Mouse (Mus musculus): ENCODE data around the gene Kifc5b.
"Not testable (repeated sequence)": the region's sequence is repeated elsewhere in the genome, so short reads cannot be mapped to it uniquely, and the experiment has no call there.

Kifc5b gene

GRCm38 (mm10) chr17:26916711-26917482 lies at the start of gene Kifc5b:
Gene Kifc5b (plus strand): TSS chr17:26917091.
- DNase-seq = peak; percentile 99

DNA sequence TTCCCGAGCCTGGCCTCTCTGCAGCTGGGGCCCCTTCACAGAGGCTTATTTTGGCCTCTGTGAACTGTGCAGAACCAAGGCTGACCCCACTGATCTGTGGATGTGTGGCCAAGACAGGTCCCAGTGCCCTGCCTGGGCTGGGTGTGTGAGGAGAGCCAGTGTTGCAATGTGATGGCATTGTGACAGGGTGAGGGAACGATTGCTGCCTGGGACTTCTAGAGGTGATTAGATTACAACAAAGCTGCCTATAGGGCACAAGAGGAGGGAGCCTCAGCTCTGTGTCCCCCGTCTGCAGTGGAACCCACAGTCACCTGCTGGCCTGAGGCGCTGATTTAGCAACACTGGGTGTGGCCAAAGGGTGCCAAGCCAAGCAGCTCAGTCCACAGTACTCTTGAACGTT lies 48.1 kb upstream of the Kifc5b start:
- no peak for DNase-seq

- no peak for DNase-seq
Observed at GRCm38 (mm10) chr17:26872870-26873269, 44.0 kb upstream of the Kifc5b start.

GRCm38 (mm10) chr17:26873502-26873901 lies 43.4 kb upstream of the Kifc5b start:
- no peak for DNase-seq

- DNase-seq = no peak
Observed at GRCm38 (mm10) chr17:26874542-26874941, 42.3 kb upstream of the Kifc5b start.

- DNase-seq = no peak
Observed at GRCm38 (mm10) chr17:26877927-26878326, 39.0 kb upstream of the Kifc5b start.

GRCm38 (mm10) chr17:26879235-26879634 lies 37.7 kb upstream of the Kifc5b start:
- no peak for DNase-seq

- DNase-seq = no peak
Observed at GRCm38 (mm10) chr17:26882706-26883105, 34.2 kb upstream of the Kifc5b start.

- no peak for DNase-seq
Observed at GRCm38 (mm10) chr17:26883585-26883984, 33.3 kb upstream of the Kifc5b start.

- peak; percentile 79 to 83 for DNase-seq
Observed at GRCm38 (mm10) chr17:26884995-26885926, 31.6 kb upstream of the Kifc5b start.

GRCm38 (mm10) chr17:26886047-26886749 lies 30.7 kb upstream of the Kifc5b start:
- DNase-seq = peak; percentile 87

DNA sequence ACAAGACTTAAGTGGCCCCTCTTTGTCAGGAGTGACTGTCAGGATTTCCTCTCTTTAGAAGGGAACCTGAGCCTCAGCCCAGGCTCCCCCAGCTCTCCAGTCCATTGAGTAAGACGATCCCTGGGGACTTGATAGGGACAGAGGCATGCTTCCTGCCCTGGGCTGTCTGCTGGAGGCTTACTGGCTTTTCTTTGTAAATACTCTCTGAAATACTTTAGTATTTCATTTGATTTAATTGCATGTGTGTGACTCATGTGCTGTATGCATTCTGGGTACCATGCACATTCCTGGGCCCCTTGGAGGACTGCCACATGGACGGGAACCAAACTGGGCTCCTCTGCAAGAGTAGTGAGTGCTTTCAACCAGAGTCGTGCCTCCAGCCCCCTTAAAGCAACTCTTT lies 29.0 kb upstream of the Kifc5b start:
- no peak for DNase-seq

DNA sequence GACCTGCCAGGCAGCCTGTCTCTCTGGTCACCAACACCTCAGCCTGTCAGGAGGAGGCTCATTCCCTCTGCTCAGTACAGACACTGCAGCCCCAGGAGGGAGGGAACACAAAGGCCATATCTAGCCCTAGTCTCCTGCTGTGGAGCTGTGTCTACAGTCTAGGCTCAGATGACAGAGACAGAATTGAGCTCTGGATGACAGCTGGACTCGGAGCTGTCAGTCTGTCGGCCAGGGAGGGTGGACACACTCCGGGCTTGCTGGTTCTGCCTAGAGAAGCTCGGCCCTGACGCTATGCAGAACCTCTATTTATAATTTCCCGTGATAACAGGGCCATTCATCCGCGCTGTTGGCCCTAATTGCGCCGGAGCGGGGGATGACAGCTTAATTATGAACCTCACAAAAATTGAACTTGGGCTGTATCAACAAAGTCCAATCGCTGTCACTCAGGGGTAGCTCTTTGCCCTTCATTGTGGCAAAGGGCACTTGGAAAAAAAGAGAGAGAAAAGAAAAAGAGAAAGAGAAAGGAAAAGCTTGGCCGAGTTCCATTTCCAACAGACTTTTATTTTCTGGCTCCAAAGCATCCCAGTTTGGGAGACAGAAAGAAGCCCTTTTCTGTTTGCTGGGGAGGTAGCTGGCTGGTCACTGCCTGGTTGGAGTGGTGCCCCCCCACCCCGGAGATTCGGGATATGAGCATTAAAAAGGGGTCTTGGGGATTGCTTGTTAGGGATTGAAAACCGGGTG lies 24.1 kb upstream of the Kifc5b start:
- peak in 1 of 2 experiments; percentile 18 for DNase-seq

- DNase-seq = no peak
Observed at GRCm38 (mm10) chr17:26893492-26893891, 23.4 kb upstream of the Kifc5b start.

DNA sequence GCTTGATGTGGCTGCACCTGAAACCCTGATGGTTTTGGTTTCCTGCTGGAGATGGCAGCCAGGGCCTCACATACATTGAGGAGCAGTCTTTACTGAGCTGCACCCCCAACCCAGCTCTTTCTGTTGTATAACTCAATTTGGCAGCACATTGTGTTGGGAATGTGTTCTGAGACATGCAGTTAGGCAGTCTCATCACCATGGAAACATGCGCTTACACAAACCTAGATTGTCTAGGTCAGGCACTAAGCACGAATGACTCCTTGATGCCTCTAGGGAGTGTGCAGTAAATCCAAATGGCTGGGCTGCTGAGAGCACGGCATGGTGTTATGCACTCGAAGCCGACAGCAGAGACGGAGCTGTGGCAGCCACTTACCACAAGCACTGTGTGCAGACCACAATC lies 22.5 kb upstream of the Kifc5b start:
- no peak for DNase-seq

DNA sequence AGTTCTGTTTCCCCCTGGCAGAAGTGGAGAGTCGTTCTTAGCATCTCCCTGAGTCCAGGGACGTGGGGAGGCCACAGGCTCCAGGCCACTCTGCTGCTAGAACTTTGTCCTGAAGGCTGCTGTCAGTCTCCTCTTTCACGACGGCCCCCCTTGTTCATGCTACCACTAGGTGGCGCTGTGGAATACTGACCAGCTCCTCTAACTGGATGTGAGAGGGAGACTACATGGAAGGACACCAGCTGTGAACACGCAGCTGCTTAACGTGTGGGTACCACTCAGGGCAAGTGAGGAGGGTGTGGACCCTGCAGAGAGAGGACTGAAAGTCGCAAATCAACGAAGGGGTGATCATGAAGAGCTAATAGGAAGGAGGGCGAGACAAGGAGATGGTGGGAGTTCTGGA lies 21.3 kb upstream of the Kifc5b start:
- DNase-seq = peak; percentile 78 to 79

- DNase-seq = no peak
Observed at GRCm38 (mm10) chr17:26900916-26901315, 16.0 kb upstream of the Kifc5b start.

GRCm38 (mm10) chr17:26904320-26904719 lies 12.6 kb upstream of the Kifc5b start:
- DNase-seq = no peak

GRCm38 (mm10) chr17:26907506-26907905 lies 9.4 kb upstream of the Kifc5b start:
- DNase-seq = not testable (repeated sequence)

GRCm38 (mm10) chr17:26915248-26915647 lies 1.6 kb upstream of the Kifc5b start:
- no peak for DNase-seq

GRCm38 (mm10) chr17:26917560-26917959 lies 669 bp downstream of the Kifc5b start:
- not testable (repeated sequence) for DNase-seq

- no peak for DNase-seq
Observed at GRCm38 (mm10) chr17:26918343-26918742, 1.5 kb downstream of the Kifc5b start.
